Mouse (Mus musculus): ENCODE results near the gene Fam208a.

DNA sequence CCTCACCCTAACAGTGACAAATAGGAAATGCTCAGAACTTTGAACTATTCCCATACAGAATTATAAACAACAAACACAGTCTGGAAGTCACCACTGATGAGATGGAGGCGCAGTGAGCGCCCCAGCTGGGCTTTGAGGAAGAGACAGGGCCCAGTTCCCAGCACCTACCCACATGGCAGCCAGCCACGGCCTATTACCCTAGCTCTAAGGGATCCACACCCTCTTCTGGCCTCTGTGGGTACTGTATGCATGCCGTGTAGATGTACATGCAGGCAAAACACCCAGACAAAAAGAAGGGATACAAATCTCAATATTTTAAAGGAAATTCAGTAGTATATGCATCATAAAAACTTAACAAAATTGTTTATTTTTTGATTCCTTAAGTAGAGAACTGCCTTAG is 64.9 kb downstream of the Fam208a start:
- no peak for TF ChIP-seq CTCF (IDR thresholded peaks at IDR 0.05; ENCODE audit: extremely low read depth, insufficient read depth, insufficient read length, insufficient replicate concordance)
- no peak for TF ChIP-seq POLR2A (IDR thresholded peaks at IDR 0.05; ENCODE audit: low read depth, low read length)

All from spleen, adult 2 months (tissue).